8 mouse cellular contexts compared by ENCODE assay signal in the genomic region with DNA sequence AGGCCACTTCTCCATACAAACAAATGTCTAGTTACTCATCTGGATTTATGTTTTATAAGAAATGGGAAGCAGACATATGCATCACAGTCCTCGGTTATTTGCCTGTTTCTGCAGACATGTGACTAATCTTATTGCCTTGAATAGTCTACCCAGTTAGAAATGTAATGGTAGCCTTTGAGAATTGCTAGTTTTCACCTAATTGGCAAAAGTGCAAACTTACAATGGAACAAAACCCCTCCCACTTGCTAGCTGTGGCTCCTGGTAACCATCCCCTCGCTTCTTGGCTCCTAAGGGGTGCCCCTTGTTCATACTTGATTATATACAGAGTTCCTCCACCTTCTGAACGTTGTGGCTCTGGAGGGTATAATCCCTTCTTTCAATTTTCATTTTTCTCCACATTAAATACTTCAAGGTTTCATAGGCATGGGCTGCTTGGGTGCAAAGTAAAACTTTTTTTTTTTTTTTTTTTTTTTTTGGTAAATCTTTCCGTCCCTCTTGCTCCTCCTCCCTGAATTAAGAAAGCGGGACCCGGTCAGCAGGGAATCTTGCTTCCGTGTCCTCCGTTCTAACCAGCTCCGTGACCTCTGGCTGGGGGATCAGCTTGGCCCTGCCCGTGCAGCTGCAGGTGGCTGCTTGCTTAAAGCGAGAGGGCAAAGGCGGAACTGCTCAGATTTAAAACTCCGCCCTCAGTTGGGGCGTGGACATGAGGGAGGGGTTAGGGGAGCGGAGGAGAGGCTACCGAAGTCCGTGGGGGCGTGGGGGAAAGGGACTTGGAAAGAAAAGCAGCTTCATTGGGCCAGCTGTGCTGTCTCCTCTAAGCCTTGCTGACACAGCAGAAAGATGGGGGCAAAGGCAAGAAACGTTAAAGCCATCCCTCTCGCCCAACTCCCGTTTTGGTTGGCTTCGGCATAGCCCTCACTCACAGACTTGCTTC. TPM values are rescaled to one million over a fixed set of nuclear protein-coding genes. Genes with fewer than 3 reads are reported as not detected.
A peak's percentile ranks its signal among the peaks of the same experiment; 100 is the strongest.
DNase-seq lines count a peak whose midpoint lies in the region; ATAC-seq and TF ChIP-seq lines count a peak whose summit lies in the region.

No protein-coding gene starts in this region.

- peak overlapping the region; percentile 69 for H3K4me3 ChIP-seq in embryonic facial prominence, embryonic 15.5 days (replicated peaks)
- peak overlapping the region; percentile 80 for H3K4me3 ChIP-seq in heart, embryonic 12.5 days
- peak overlapping the region; percentile 68 for H3K4me3 ChIP-seq in kidney, embryonic 14.5 days (ENCODE audit: low read length)
- H3K4me3 ChIP-seq in liver, embryonic 14.5 days (ENCODE audit: insufficient read depth in 1 of 2, low read depth in 2 of 2, low read length in 2 of 2), result peak overlapping the region; percentile 29 to 37
- peak overlapping the region; percentile 36 for H3K4me3 ChIP-seq in neural tube, embryonic 11.5 days (ENCODE audit: low read depth, low read length)

- H3K4me2 ChIP-seq in embryonic facial prominence, embryonic 15.5 days (replicated peaks), result peak overlapping the region; percentile 82
- H3K4me2 ChIP-seq in heart, embryonic 12.5 days, result peak overlapping the region; percentile 78
- H3K4me2 ChIP-seq in kidney, embryonic 14.5 days (replicated peaks; ENCODE audit: low read depth, low read length), result peak overlapping the region; percentile 91
- H3K4me2 ChIP-seq in liver, embryonic 14.5 days (ENCODE audit: low read depth), result peak overlapping the region; percentile 61
- H3K4me2 ChIP-seq in neural tube, embryonic 11.5 days (ENCODE audit: low read depth), result peak overlapping the region; percentile 89

- no peaks in the 10 kb centered on the region for H3K9me3 ChIP-seq in embryonic facial prominence, embryonic 15.5 days (replicated peaks)
- H3K9me3 ChIP-seq in heart, embryonic 12.5 days (replicated peaks), result no peaks in the 10 kb centered on the region
- H3K9me3 ChIP-seq in kidney, embryonic 14.5 days (ENCODE audit: control insufficient read depth, low read length), result no peaks in the 10 kb centered on the region
- no peaks in the 10 kb centered on the region for H3K9me3 ChIP-seq in liver, embryonic 14.5 days (ENCODE audit: control insufficient read depth, low read length)
- H3K9me3 ChIP-seq in neural tube, embryonic 11.5 days (ENCODE audit: control insufficient read depth, low read length), result no peaks in the 10 kb centered on the region

- no peak for TF ChIP-seq EP300 in liver, embryonic 14.5 days (IDR thresholded peaks at IDR 0.05; ENCODE audit: low read depth)

- 0 out of 2 replicates have a peak, but pooled peaks cover 4% of the 10 kb centered on the region for H3K36me3 ChIP-seq in embryonic facial prominence, embryonic 15.5 days
- peaks cover 10% of the 10 kb centered on the region for H3K36me3 ChIP-seq in heart, embryonic 12.5 days
- H3K36me3 ChIP-seq in kidney, embryonic 14.5 days (ENCODE audit: control insufficient read depth, insufficient read depth, low read length), result peaks cover 9% of the 10 kb centered on the region; the same call in 1 of the 2 replicates
- no peaks in the 10 kb centered on the region for H3K36me3 ChIP-seq in liver, embryonic 14.5 days (replicated peaks; ENCODE audit: control insufficient read depth, insufficient read depth, low read depth)
- H3K36me3 ChIP-seq in neural tube, embryonic 11.5 days (ENCODE audit: control insufficient read depth, insufficient read depth, low read length), result no peaks in the 10 kb centered on the region

- TF ChIP-seq CTCF in liver, embryonic 14.5 days (IDR thresholded peaks at IDR 0.05; ENCODE audit: low read depth), result no peak

- 0 out of 2 replicates have a peak, but pooled peaks have one; percentile 12 for ATAC-seq in embryonic facial prominence, embryonic 15.5 days (ENCODE audit: insufficient number of reproducible peaks, low FRiP score, low TSS enrichment, low read depth)
- ATAC-seq in heart, embryonic 12.5 days (ENCODE audit: insufficient number of reproducible peaks, low FRiP score), result 0 out of 2 replicates have a peak, but pooled peaks have one; percentile 7
- ATAC-seq in kidney, embryonic 14.5 days (ENCODE audit: low FRiP score, low TSS enrichment), result peak; percentile 43
- ATAC-seq in liver, embryonic 14.5 days (ENCODE audit: insufficient read depth), result no peak
- ATAC-seq in neural tube, embryonic 11.5 days (ENCODE audit: insufficient read depth, low FRiP score, low TSS enrichment), result no peak

- no peak overlapping the region for H3K9ac ChIP-seq in embryonic facial prominence, embryonic 15.5 days
- peak overlapping the region; percentile 67 for H3K9ac ChIP-seq in heart, embryonic 12.5 days
- H3K9ac ChIP-seq in kidney, embryonic 14.5 days (ENCODE audit: low read depth, low read length), result peak overlapping the region; percentile 18; the same call in 1 of the 2 replicates
- no peak overlapping the region for H3K9ac ChIP-seq in liver, embryonic 14.5 days (replicated peaks)
- H3K9ac ChIP-seq in neural tube, embryonic 11.5 days (ENCODE audit: low read length), result 0 out of 2 replicates have a peak overlapping the region, but pooled peaks have one; percentile 19

- no peaks in the 10 kb centered on the region for H3K27me3 ChIP-seq in embryonic facial prominence, embryonic 15.5 days
- H3K27me3 ChIP-seq in heart, embryonic 12.5 days (replicated peaks), result no peaks in the 10 kb centered on the region
- no peaks in the 10 kb centered on the region; the same call in 1 of the 2 replicates for H3K27me3 ChIP-seq in kidney, embryonic 14.5 days (ENCODE audit: control insufficient read depth, insufficient read depth, low read length)
- peaks cover 46% of the 10 kb centered on the region for H3K27me3 ChIP-seq in liver, embryonic 14.5 days (ENCODE audit: control insufficient read depth, insufficient read depth, low read length)
- H3K27me3 ChIP-seq in neural tube, embryonic 11.5 days (ENCODE audit: control insufficient read depth, insufficient read depth, low read length), result peaks cover 14% of the 10 kb centered on the region

- H3K4me1 ChIP-seq in embryonic facial prominence, embryonic 15.5 days, result peaks cover 74% of the 10 kb centered on the region
- peaks cover 30% of the 10 kb centered on the region for H3K4me1 ChIP-seq in heart, embryonic 12.5 days (replicated peaks)
- H3K4me1 ChIP-seq in kidney, embryonic 14.5 days (ENCODE audit: control insufficient read depth, insufficient read depth, low read length), result peaks cover 10% of the 10 kb centered on the region; the same call in 1 of the 2 replicates
- H3K4me1 ChIP-seq in liver, embryonic 14.5 days (replicated peaks; ENCODE audit: control insufficient read depth in 2 of 2, insufficient read depth in 2 of 2, low read length in 1 of 2), result peaks cover 0 to 5% of the 10 kb centered on the region in 2 experiments; a peak in 2 of 4 replicates
- peaks cover 14% of the 10 kb centered on the region for H3K4me1 ChIP-seq in neural tube, embryonic 11.5 days (ENCODE audit: control insufficient read depth, insufficient read depth, low read length)

- 6% methylated on average over 22 of the region's 22 CpGs for WGBS in embryonic facial prominence, embryonic 15.5 days
- WGBS in heart, embryonic 12.5 days, result 11% methylated on average over 22 of the region's 22 CpGs
- 8% methylated on average over 22 of the region's 22 CpGs for WGBS in kidney, embryonic 14.5 days
- WGBS in liver, embryonic 14.5 days (ENCODE audit: insufficient replicate concordance), result 7% methylated on average over 22 of the region's 22 CpGs
- 7% methylated on average over 22 of the region's 22 CpGs for WGBS in neural tube, embryonic 11.5 days

- H3K27ac ChIP-seq in embryonic facial prominence, embryonic 15.5 days (replicated peaks), result peak overlapping the region; percentile 67
- H3K27ac ChIP-seq in heart, embryonic 12.5 days (ENCODE audit: poor library complexity, severe bottlenecking), result peak overlapping the region; percentile 60; the same call in 1 of the 2 replicates
- H3K27ac ChIP-seq in kidney, embryonic 14.5 days (ENCODE audit: low read depth, low read length), result peak overlapping the region; percentile 57
- H3K27ac ChIP-seq in liver, embryonic 14.5 days, result no peak overlapping the region
- no peak overlapping the region for H3K27ac ChIP-seq in neural tube, embryonic 11.5 days (ENCODE audit: low read depth, low read length)

- peak; percentile 95 for DNase-seq in A20 (ENCODE audit: low read depth, low spot score)
- peak; percentile 72 for DNase-seq in adrenal gland, postnatal 25 days
- DNase-seq in liver, embryonic 14.5 days (ENCODE audit: low read depth in 3 of 3, low spot score in 3 of 3), result peak in 2 of 3 experiments; percentile 12 to 33
- DNase-seq in neural tube, embryonic 11.5 days (ENCODE audit: low spot score), result peak; percentile 76
- DNase-seq in testis, postnatal 10 days (ENCODE audit: low spot score), result peak; percentile 78

RNA-seq across cellular contexts. Expression of gene Igfbp5, which starts 4.7 kb away (rescaled TPM):
- 49.9 and 57.5 TPM in 2 replicates for total RNA-seq in adrenal gland, postnatal 25 days (2021)
- polyA plus RNA-seq in embryonic facial prominence, embryonic 15.5 days (2015; fragmentation: Nextera tagmentation; extraction: Ambion mirVana), result 127 and 131 TPM in 2 replicates
- polyA plus RNA-seq in heart, embryonic 12.5 days (2016; fragmentation: Nextera tagmentation; extraction: Ambion mirVana), result 179 and 184 TPM in 2 replicates
- 56.4 and 61.4 TPM in 2 replicates for polyA plus RNA-seq in kidney, embryonic 14.5 days (2014; fragmentation: Nextera tagmentation; extraction: Ambion mirVana)
- polyA plus RNA-seq in liver, embryonic 14.5 days (2012; rRNA removed), result 1.2 and 1.3 TPM in 2 replicates
- polyA plus RNA-seq in liver, embryonic 14.5 days (2014; fragmentation: Nextera tagmentation; extraction: Ambion mirVana), result 0.36 and 0.45 TPM in 2 replicates
- polyA plus RNA-seq in neural tube, embryonic 11.5 days (2014; fragmentation: Nextera tagmentation; extraction: Ambion mirVana), result 65.4 and 68.5 TPM in 2 replicates

RNA-seq across cellular contexts. Expression of gene Igfbp2, which starts 45.6 kb away (rescaled TPM):
- 2.6 and 5.9 TPM in 2 replicates for total RNA-seq in adrenal gland, postnatal 25 days (2021)
- 728 and 790 TPM in 2 replicates for polyA plus RNA-seq in embryonic facial prominence, embryonic 15.5 days (2015; fragmentation: Nextera tagmentation; extraction: Ambion mirVana)
- polyA plus RNA-seq in heart, embryonic 12.5 days (2016; fragmentation: Nextera tagmentation; extraction: Ambion mirVana), result 91.7 and 93.5 TPM in 2 replicates
- 148 and 171 TPM in 2 replicates for polyA plus RNA-seq in kidney, embryonic 14.5 days (2014; fragmentation: Nextera tagmentation; extraction: Ambion mirVana)
- polyA plus RNA-seq in liver, embryonic 14.5 days (2012; rRNA removed), result 2.4 and 3.4 TPM in 2 replicates
- polyA plus RNA-seq in liver, embryonic 14.5 days (2014; fragmentation: Nextera tagmentation; extraction: Ambion mirVana), result 1.6 and 2.3 TPM in 2 replicates
- polyA plus RNA-seq in neural tube, embryonic 11.5 days (2014; fragmentation: Nextera tagmentation; extraction: Ambion mirVana), result 403 and 422 TPM in 2 replicates

Comparison
In these comparisons a context has a peak if more than half of its experiments do, and no peak if none do; other contexts are left out.
1. DNase-seq: peak in every context shown above with its lines; median percentile 95 in A20; 78 in testis, postnatal 10 days; 76 in neural tube, embryonic 11.5 days; 72 in adrenal gland, postnatal 25 days; 22 in liver, embryonic 14.5 days.
2. ATAC-seq: peak in embryonic facial prominence, embryonic 15.5 days (single experiment), heart, embryonic 12.5 days (single experiment) and kidney, embryonic 14.5 days (single experiment); none in liver, embryonic 14.5 days (single experiment) and neural tube, embryonic 11.5 days (single experiment).
3. H3K27ac ChIP-seq: peak in embryonic facial prominence, embryonic 15.5 days (single experiment), heart, embryonic 12.5 days (single experiment) and kidney, embryonic 14.5 days (single experiment); none in liver, embryonic 14.5 days (single experiment) and neural tube, embryonic 11.5 days (single experiment).
4. H3K9ac ChIP-seq: peak in heart, embryonic 12.5 days (single experiment), kidney, embryonic 14.5 days (single experiment) and neural tube, embryonic 11.5 days (single experiment); none in embryonic facial prominence, embryonic 15.5 days (single experiment) and liver, embryonic 14.5 days (single experiment).
5. RNA of gene Igfbp5, which starts 4.7 kb away (polyA plus RNA-seq): 179 to 184 TPM in heart, embryonic 12.5 days, 127 to 131 TPM in embryonic facial prominence, embryonic 15.5 days, 65.4 to 68.5 TPM in neural tube, embryonic 11.5 days and 56.4 to 61.4 TPM in kidney, embryonic 14.5 days; 0.36 to 1.3 TPM in liver, embryonic 14.5 days; every median in the first group is over 10 times any median in the second.
6. RNA of gene Igfbp2, which starts 45.6 kb away (polyA plus RNA-seq): 728 to 790 TPM in embryonic facial prominence, embryonic 15.5 days, 403 to 422 TPM in neural tube, embryonic 11.5 days, 148 to 171 TPM in kidney, embryonic 14.5 days and 91.7 to 93.5 TPM in heart, embryonic 12.5 days; 1.6 to 3.4 TPM in liver, embryonic 14.5 days; every median in the first group is over 10 times any median in the second.
7. Peak in every context shown above with its lines, with median percentiles within 50 percentile points of each other: H3K4me2 ChIP-seq and H3K4me3 ChIP-seq.